8 mouse cellular contexts compared by ENCODE assay signal in the genomic region with DNA sequence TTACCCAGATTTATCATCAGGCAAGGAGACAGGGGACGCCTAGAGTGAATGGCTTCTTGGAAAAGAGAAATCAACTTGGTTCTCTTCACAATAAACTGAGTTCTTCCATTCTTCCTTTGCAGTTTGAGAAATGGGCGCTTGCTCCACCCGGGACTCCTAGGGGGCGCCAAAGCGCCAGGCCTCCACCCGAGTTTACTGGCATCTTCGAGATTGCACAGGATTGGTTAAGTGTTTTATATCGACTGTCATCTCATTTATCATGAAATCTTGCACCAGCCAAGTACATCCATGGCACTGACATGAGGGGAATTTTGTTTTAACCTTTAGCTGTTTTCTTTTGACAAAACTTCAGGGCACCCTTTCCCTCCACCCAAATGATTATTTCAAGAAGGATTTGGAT. TPM values are rescaled to one million over a fixed set of nuclear protein-coding genes. Genes with fewer than 3 reads are reported as not detected.
A peak's percentile ranks its signal among the peaks of the same experiment; 100 is the strongest.
DNase-seq lines count a peak whose midpoint lies in the region; ATAC-seq and TF ChIP-seq lines count a peak whose summit lies in the region.

No protein-coding gene starts in this region.

- H3K4me2 ChIP-seq in kidney, embryonic 16.5 days (replicated peaks; ENCODE audit: low read depth, low read length), result no peak overlapping the region
- no peak overlapping the region for H3K4me2 ChIP-seq in liver, postnatal 0 days (ENCODE audit: low read depth, low read length)

- no peaks in the 10 kb centered on the region for H3K9me3 ChIP-seq in kidney, embryonic 16.5 days (ENCODE audit: low read length)
- no peaks in the 10 kb centered on the region for H3K9me3 ChIP-seq in liver, postnatal 0 days (ENCODE audit: low read length)

- TF ChIP-seq CTCF in kidney, adult 2 months (conservative IDR thresholded peaks at IDR 0.05; ENCODE audit: insufficient read depth, insufficient read length, low read depth, low read length), result peak; percentile 58
- peak; percentile 90 for TF ChIP-seq CTCF in Patski (IDR thresholded peaks at IDR 0.05)
- peak; percentile 64 for TF ChIP-seq CTCF in liver, postnatal 0 days (IDR thresholded peaks at IDR 0.05; ENCODE audit: low read depth)
- TF ChIP-seq CTCF in testis, adult 2 months (IDR thresholded peaks at IDR 0.05; ENCODE audit: control insufficient read depth, insufficient read depth, insufficient replicate concordance, low read depth, low read length), result peak; percentile 47; the same call in 1 of the 2 replicates

- CTCF ChIA-PET in Patski (lab: Charles Lee), result interaction anchor here (0.9 to 2.0 kb wide), 3 partner anchors 11 to 1035 kb away, joined by 3 to 5 read pairs (median 3); no protein-coding TSS in a partner anchor

- TF ChIP-seq POLR2A in kidney, adult 2 months (IDR thresholded peaks at IDR 0.05; ENCODE audit: low read depth, low read length), result no peak
- TF ChIP-seq POLR2A in testis, adult 2 months (IDR thresholded peaks at IDR 0.05; ENCODE audit: control insufficient read depth, low read depth, low read length), result no peak

- POLR2A ChIA-PET in Patski (lab: Charles Lee), result no interaction called here

- no peak overlapping the region for H3K27ac ChIP-seq in kidney, adult 2 months (ENCODE audit: insufficient read depth, low read depth, low read length)
- H3K27ac ChIP-seq in kidney, embryonic 16.5 days (ENCODE audit: low read length), result no peak overlapping the region
- no peak overlapping the region for H3K27ac ChIP-seq in liver, postnatal 0 days (ENCODE audit: low read depth)
- H3K27ac ChIP-seq in testis, adult 2 months (ENCODE audit: control insufficient read depth, insufficient read depth, low read depth, low read length), result no peak overlapping the region

- WGBS in kidney, adult 2 months, result 9% methylated on average over 8 of the region's 8 CpGs
- WGBS in kidney, embryonic 16.5 days, result 7% methylated on average over 8 of the region's 8 CpGs
- WGBS in liver, postnatal 0 days (ENCODE audit: insufficient replicate concordance), result 12% methylated on average over 8 of the region's 8 CpGs

- no peak for ATAC-seq in kidney, embryonic 16.5 days (ENCODE audit: low FRiP score, low TSS enrichment)
- ATAC-seq in Patski, result no peak
- no peak for ATAC-seq in liver, postnatal 0 days
- no peak for ATAC-seq in monocyte, adult 5-6 weeks (replicated peaks; ENCODE audit: insufficient number of reproducible peaks, low FRiP score, low TSS enrichment, poor library complexity, severe bottlenecking)

- no peaks in the 10 kb centered on the region for H3K36me3 ChIP-seq in kidney, adult 2 months (ENCODE audit: control insufficient read depth, insufficient read depth, low read length)
- no peaks in the 10 kb centered on the region for H3K36me3 ChIP-seq in kidney, embryonic 16.5 days (ENCODE audit: insufficient read depth, low read length)
- no peaks in the 10 kb centered on the region for H3K36me3 ChIP-seq in liver, postnatal 0 days (replicated peaks; ENCODE audit: insufficient read depth, low read length)
- no peaks in the 10 kb centered on the region for H3K36me3 ChIP-seq in testis, adult 2 months (ENCODE audit: control insufficient read depth, insufficient read depth, low read length)

- H3K9ac ChIP-seq in kidney, embryonic 16.5 days (replicated peaks; ENCODE audit: low read length), result no peak overlapping the region
- no peak overlapping the region for H3K9ac ChIP-seq in liver, postnatal 0 days (replicated peaks)

- H3K4me1 ChIP-seq in kidney, adult 2 months (ENCODE audit: control insufficient read depth, insufficient read depth, low read length), result no peaks in the 10 kb centered on the region
- peaks cover 15% of the 10 kb centered on the region for H3K4me1 ChIP-seq in kidney, embryonic 16.5 days (ENCODE audit: insufficient read depth, low read length)
- H3K4me1 ChIP-seq in liver, postnatal 0 days (ENCODE audit: insufficient read depth), result no peaks in the 10 kb centered on the region
- H3K4me1 ChIP-seq in testis, adult 2 months (ENCODE audit: control insufficient read depth, insufficient read depth, low read length), result peaks cover 9% of the 10 kb centered on the region

- TF ChIP-seq EP300 in liver, postnatal 0 days (IDR thresholded peaks at IDR 0.05; ENCODE audit: low read depth), result no peak

- in situ Hi-C loops in Patski (cut with MboI; ENCODE audit: low pct_unique_long_range_greater_than_20kb), result loop anchor here (25.0 kb wide), 1 partner anchor 922 kb away; no protein-coding TSS in a partner anchor

- DNase-seq in kidney, adult 2 months, result peak; percentile 78
- DNase-seq in Patski (ENCODE audit: low read depth, low spot score), result no peak
- DNase-seq in cerebellum, postnatal 25 days, result peak; percentile 75 to 86
- peak; percentile 43 to 74 for DNase-seq in kidney, adult 8-10 months
- DNase-seq in liver, postnatal 0 days, result peak; percentile 54

- no peak overlapping the region for H3K4me3 ChIP-seq in kidney, adult 2 months (ENCODE audit: insufficient read depth, low read depth, low read length)
- no peak overlapping the region for H3K4me3 ChIP-seq in kidney, embryonic 16.5 days (ENCODE audit: low read length)
- no peak overlapping the region for H3K4me3 ChIP-seq in liver, postnatal 0 days (ENCODE audit: low read depth, low read length)
- H3K4me3 ChIP-seq in testis, adult 2 months (ENCODE audit: control insufficient read depth, low read depth, low read length), result no peak overlapping the region

- H3K27me3 ChIP-seq in kidney, adult 2 months (replicated peaks; ENCODE audit: control insufficient read depth, insufficient read depth, low read length), result no peaks in the 10 kb centered on the region
- H3K27me3 ChIP-seq in kidney, embryonic 16.5 days (ENCODE audit: insufficient read depth, low read length), result peaks cover 31% of the 10 kb centered on the region
- peaks cover 49% of the 10 kb centered on the region for H3K27me3 ChIP-seq in Patski
- peaks cover 39% of the 10 kb centered on the region for H3K27me3 ChIP-seq in liver, postnatal 0 days (ENCODE audit: insufficient read depth, low read length)
- no peaks in the 10 kb centered on the region for H3K27me3 ChIP-seq in testis, adult 2 months (ENCODE audit: control insufficient read depth, insufficient read depth, low read length)

RNA-seq across cellular contexts. Expression of gene Igfbp3, which starts 2.0 kb away (rescaled TPM):
- 300 and 359 TPM in 2 replicates for polyA plus RNA-seq in kidney, adult 2 months (2012; rRNA removed)
- polyA plus RNA-seq in kidney, embryonic 16.5 days (2015; fragmentation: Nextera tagmentation; extraction: Ambion mirVana), result 85.9 and 97.3 TPM in 2 replicates
- polyA plus RNA-seq in Patski (2021), result 1.8 TPM
- 27.4 and 31.3 TPM in 2 replicates for polyA plus RNA-seq in liver, postnatal 0 days (2015; fragmentation: Nextera tagmentation; extraction: Ambion mirVana)
- 1.8 and 2.2 TPM in 2 replicates for polyA plus RNA-seq in testis, adult 2 months (2012; rRNA removed)
- total RNA-seq in monocyte, adult 5-6 weeks (2017), result not detected in 3 replicates

RNA-seq across cellular contexts. Expression of gene Igfbp1, which starts 18.1 kb away (rescaled TPM):
- 28.0 and 37.5 TPM in 2 replicates for polyA plus RNA-seq in kidney, adult 2 months (2012; rRNA removed)
- 7.1 and 9.3 TPM in 2 replicates for polyA plus RNA-seq in kidney, embryonic 16.5 days (2015; fragmentation: Nextera tagmentation; extraction: Ambion mirVana)
- 0.08 TPM for polyA plus RNA-seq in Patski (2021)
- 1,301 and 1,767 TPM in 2 replicates for polyA plus RNA-seq in liver, postnatal 0 days (2015; fragmentation: Nextera tagmentation; extraction: Ambion mirVana)
- polyA plus RNA-seq in testis, adult 2 months (2012; rRNA removed), result 0.06 TPM in 2 replicates
- total RNA-seq in monocyte, adult 5-6 weeks (2017), result not detected in 3 replicates

RNA-seq across cellular contexts. Expression of gene Gm11985, which starts 27.3 kb away (rescaled TPM):
- polyA plus RNA-seq in kidney, adult 2 months (2012; rRNA removed), result not detected in 2 replicates
- 0.16 TPM in 1 of 2 replicates, not detected in the other for polyA plus RNA-seq in kidney, embryonic 16.5 days (2015; fragmentation: Nextera tagmentation; extraction: Ambion mirVana)
- not detected for polyA plus RNA-seq in Patski (2021)
- polyA plus RNA-seq in liver, postnatal 0 days (2015; fragmentation: Nextera tagmentation; extraction: Ambion mirVana), result 0.11 TPM in 2 replicates
- 0.10 TPM in 1 of 2 replicates, not detected in the other for polyA plus RNA-seq in testis, adult 2 months (2012; rRNA removed)
- not detected in 3 replicates for total RNA-seq in monocyte, adult 5-6 weeks (2017)

Comparison
In these comparisons a context has a peak if more than half of its experiments do, and no peak if none do; other contexts are left out.
1. RNA of gene Igfbp1, which starts 18.1 kb away (polyA plus RNA-seq): 1,301 to 1,767 TPM in liver, postnatal 0 days; 28.0 to 37.5 TPM in kidney, adult 2 months, 7.1 to 9.3 TPM in kidney, embryonic 16.5 days, 0.08 TPM in Patski (single experiment) and 0.06 TPM in testis, adult 2 months; every median in the first group is over 10 times any median in the second.
2. Peak in every context shown above with its lines, with median percentiles within 50 percentile points of each other: CTCF ChIP-seq.